Mouse (Mus musculus) C2C12 (cell line): ENCODE results near the gene Cfap298. TPM values are rescaled to one million over a fixed set of nuclear protein-coding genes. Genes with fewer than 3 reads are reported as not detected.

Experiments used
- H3K27me3 ChIP-seq: one replicate; pipeline ENCODE4 v1.6.1; 2011; ENCODE audit not compliant: control insufficient read depth, insufficient read depth, insufficient read length
- H3K36me3 ChIP-seq: one replicate; pipeline ENCODE4 v1.6.1; 2011; ENCODE audit not compliant: control insufficient read depth, insufficient read depth
- H3K4me3 ChIP-seq: one replicate; pipeline ENCODE4 v1.5.1; 2011; ENCODE audit warnings: mild to moderate bottlenecking, control low read depth; ENCODE audit not compliant: poor library complexity, insufficient read depth, severe bottlenecking
- H3K79me2 ChIP-seq: one replicate; pipeline ENCODE4 v1.6.1; 2011; ENCODE audit not compliant: control insufficient read depth, insufficient read depth
- H3K79me3 ChIP-seq: one replicate; pipeline ENCODE4 v1.6.1; 2011; ENCODE audit warnings: low read depth, control low read depth
- H3ac ChIP-seq: one replicate; pipeline ENCODE3; 2011; ENCODE audit warnings: low read depth; ENCODE audit not compliant: control insufficient read depth, insufficient read length
- CEBPB ChIP-seq: IDR thresholded peaks from one replicate; pipeline ENCODE4 v1.6.1; 2011; ENCODE audit warnings: low read depth, mild to moderate bottlenecking, control low read depth, moderate library complexity
- CTCF ChIP-seq: IDR thresholded peaks from one replicate; pipeline ENCODE4 v1.5.1; 2011; ENCODE audit not compliant: control insufficient read depth, insufficient read depth, insufficient read length
- FOSL1 ChIP-seq: IDR thresholded peaks from one replicate; pipeline ENCODE4 v1.8.0; 2011; ENCODE audit warnings: mild to moderate bottlenecking, low read length; ENCODE audit not compliant: poor library complexity, insufficient read depth, severe bottlenecking
- MAX ChIP-seq: IDR thresholded peaks from one replicate; pipeline ENCODE4 v1.6.1; 2011; ENCODE audit warnings: mild to moderate bottlenecking, control low read depth
- MYOD1 ChIP-seq: IDR thresholded peaks from one replicate; pipeline ENCODE4 v1.6.1; 2011; ENCODE audit warnings: low read depth; ENCODE audit not compliant: control insufficient read depth, insufficient read length
- MYOG ChIP-seq: IDR thresholded peaks from one replicate; pipeline ENCODE4 v1.6.1; 2011; ENCODE audit not compliant: control insufficient read depth, insufficient read length; ENCODE audit errors: extremely low read depth
- USF1 ChIP-seq: IDR thresholded peaks from one replicate; pipeline ENCODE4 v1.6.1; 2011; ENCODE audit warnings: low read depth, mild to moderate bottlenecking, control low read depth, moderate library complexity
- polyA plus RNA-seq: library from polyadenylated mRNA; unstranded; fragments of >200 nt; fragmentation: generic; extraction: Trizol; gene quantifications from one replicate; pipeline ENCODE4 v1.2.1, GENCODE M21; 2012; ENCODE audit warnings: missing spikeins

The Cfap298 gene
- polyA plus RNA-seq, 1 experiment: 31.6 TPM

DNA sequence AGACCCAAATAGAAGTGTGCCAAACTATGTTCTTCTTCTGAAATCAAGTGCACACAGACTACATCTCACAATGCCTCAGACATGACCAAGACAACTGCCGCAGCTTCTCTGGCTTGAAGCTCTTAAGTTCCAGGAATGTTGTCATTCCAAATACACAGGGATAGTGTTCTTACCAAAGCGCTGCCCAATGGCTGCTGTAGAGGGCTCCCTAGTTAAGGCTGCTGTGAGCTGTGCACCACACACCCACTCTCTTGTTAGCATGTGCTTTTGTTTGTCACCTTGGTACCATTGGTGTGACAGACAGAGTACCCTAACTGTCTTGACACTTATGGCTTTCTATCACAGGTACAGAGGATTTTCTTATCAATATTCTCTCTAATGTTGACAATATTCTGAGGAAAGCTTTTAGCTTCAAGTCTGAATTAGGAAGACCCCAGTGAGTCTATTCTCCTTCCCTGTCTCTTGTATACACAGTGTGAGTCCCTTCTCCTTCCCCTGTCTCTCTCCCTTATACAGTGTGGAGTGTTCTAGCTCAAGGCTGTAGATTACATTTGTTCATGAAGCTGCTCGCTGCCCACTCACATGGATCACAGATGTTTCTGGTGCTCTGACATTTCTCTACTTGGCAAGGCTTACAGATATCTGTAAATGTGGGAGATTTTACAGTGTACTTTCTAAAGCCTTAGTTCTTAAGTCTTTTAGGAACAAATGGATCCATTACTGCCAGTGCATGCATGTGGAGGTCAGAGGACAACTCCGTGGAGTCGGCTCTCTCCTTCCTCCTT lies 23.6 kb upstream of the Cfap298 start:
- Histone ChIP-seq H3K4me3 (no peak overlapping the region), H3K27me3 (no peaks in the 10 kb centered on the region), H3K79me3 (no peaks in the 10 kb centered on the region), H3K79me2 (no peaks in the 10 kb centered on the region), H3ac (no peak overlapping the region), H3K36me3 (peaks cover 16% of the 10 kb centered on the region)
- TF ChIP-seq MYOG (no peak), MYOD1 (no peak), MAX (no peak), CTCF (no peak), USF1 (no peak), FOSL1 (no peak), CEBPB (no peak)

- Histone ChIP-seq H3K79me2 (no peaks in the 10 kb centered on the region), H3K27me3 (no peaks in the 10 kb centered on the region), H3K36me3 (peaks cover 16% of the 10 kb centered on the region), H3ac (no peak overlapping the region), H3K79me3 (no peaks in the 10 kb centered on the region), H3K4me3 (no peak overlapping the region)
- TF ChIP-seq MYOG (no peak), MAX (no peak), MYOD1 (no peak), CEBPB (no peak), USF1 (no peak), FOSL1 (no peak), CTCF (no peak)
These were observed 20.6 kb upstream of the Cfap298 start for GRCm38 (mm10) chr16:90955494-90955893.

- Histone ChIP-seq H3K27me3 (no peaks in the 10 kb centered on the region), H3ac (no peak overlapping the region), H3K79me3 (no peaks in the 10 kb centered on the region), H3K79me2 (no peaks in the 10 kb centered on the region), H3K4me3 (no peak overlapping the region), H3K36me3 (peaks cover 16% of the 10 kb centered on the region)
- TF ChIP-seq CTCF: no peak
- no peak for TF ChIP-seq USF1
- TF ChIP-seq MYOG: no peak
- TF ChIP-seq CEBPB: no peak
- TF ChIP-seq MYOD1: no peak
- TF ChIP-seq FOSL1: no peak
- TF ChIP-seq MAX: no peak
These were observed 18.9 kb upstream of the Cfap298 start for GRCm38 (mm10) chr16:90953770-90954169.

DNA sequence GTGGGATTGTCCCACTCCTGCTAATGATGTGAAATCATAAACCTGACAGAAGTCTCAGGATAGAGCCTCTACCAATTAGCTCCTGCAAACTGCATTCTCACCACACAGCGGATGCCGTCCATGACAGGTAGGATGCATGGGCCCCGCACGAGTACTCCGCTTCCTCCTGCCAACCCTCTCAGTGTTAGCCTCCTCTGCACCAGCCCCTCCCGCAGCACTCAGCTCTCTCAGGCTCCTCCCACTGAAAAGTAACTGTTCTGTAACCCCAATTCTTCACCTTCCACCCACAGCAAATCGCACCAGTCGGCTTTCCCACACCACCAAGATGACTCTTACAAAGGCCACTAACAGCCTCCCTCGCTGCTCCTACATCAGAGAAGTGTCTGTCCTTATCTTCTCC lies 18.2 kb upstream of the Cfap298 start:
- H3K27me3 ChIP-seq: no peaks in the 10 kb centered on the region
- no peaks in the 10 kb centered on the region for H3K79me2 ChIP-seq
- H3ac ChIP-seq: no peak overlapping the region
- H3K4me3 ChIP-seq: no peak overlapping the region
- H3K36me3 ChIP-seq: peaks cover 16% of the 10 kb centered on the region
- H3K79me3 ChIP-seq: no peaks in the 10 kb centered on the region
- TF ChIP-seq MYOG (no peak), CTCF (no peak), USF1 (no peak), MAX (no peak), FOSL1 (no peak)

DNA sequence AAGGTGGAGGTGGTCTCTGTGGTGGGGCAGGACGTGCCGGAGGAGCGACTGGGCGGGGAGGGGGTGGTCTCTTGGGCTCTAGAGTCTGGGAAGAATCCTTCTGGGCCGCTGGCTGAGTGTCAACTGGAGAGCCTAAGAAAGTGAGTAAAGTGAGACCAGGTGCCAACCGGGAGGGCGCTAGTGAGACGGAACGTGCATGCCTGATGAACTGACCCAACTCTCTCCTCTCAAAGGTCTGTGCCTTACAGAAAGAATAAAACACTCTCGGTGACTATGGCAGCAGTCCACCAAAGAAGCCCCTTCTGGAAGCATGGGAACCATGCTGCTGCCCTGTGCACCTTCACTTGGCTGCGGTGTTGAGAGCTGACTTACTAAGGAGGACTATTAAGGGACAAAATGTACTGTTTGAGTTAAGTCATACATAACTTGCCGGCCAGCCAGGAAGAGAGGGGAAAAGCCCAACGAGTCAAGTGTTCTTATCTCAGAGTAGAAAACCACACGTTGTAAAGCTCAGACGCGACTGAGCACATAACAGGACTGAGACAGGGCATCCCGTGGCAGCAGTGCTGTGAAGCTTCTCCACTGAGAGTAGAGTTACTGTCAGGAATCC lies 15.5 kb upstream of the Cfap298 start:
- no peaks in the 10 kb centered on the region for H3K79me3 ChIP-seq
- H3K36me3 ChIP-seq: peaks cover 5% of the 10 kb centered on the region
- H3ac ChIP-seq: no peak overlapping the region
- TF ChIP-seq CEBPB: no peak
- TF ChIP-seq CTCF: no peak
- no peak for TF ChIP-seq MAX
- no peak for TF ChIP-seq MYOD1
- TF ChIP-seq USF1: no peak
- TF ChIP-seq MYOG: no peak
- no peak for TF ChIP-seq FOSL1
- no peak overlapping the region for H3K4me3 ChIP-seq
- H3K79me2 ChIP-seq: no peaks in the 10 kb centered on the region
- H3K27me3 ChIP-seq: no peaks in the 10 kb centered on the region

- Histone ChIP-seq H3K4me3 (no peak overlapping the region), H3K36me3 (peaks cover 6% of the 10 kb centered on the region), H3ac (no peak overlapping the region), H3K79me2 (no peaks in the 10 kb centered on the region), H3K27me3 (no peaks in the 10 kb centered on the region), H3K79me3 (no peaks in the 10 kb centered on the region)
- no peak for TF ChIP-seq MAX
These were observed 12.1 kb upstream of the Cfap298 start for GRCm38 (mm10) chr16:90946977-90947376.
